Mouse (Mus musculus) forebrain, embryonic 15.5 days (tissue): ENCODE results near the gene Vtn. TPM values are rescaled to one million over a fixed set of nuclear protein-coding genes. Genes with fewer than 3 reads are reported as not detected.
A peak's percentile ranks its signal among the peaks of the same experiment; 100 is the strongest.

ENCODE experiments used
- ATAC-seq: fragments of 200-750 bp; cut with Nextera tagmentation; replicated peaks from 2 replicates; pipeline ENCODE4 v1.8.0; 2017; ENCODE audit warnings: mild to moderate bottlenecking, moderate TSS enrichment, moderate library complexity
- H3K27ac ChIP-seq: fragments of 300-500 bp; sonication (generic); replicated peaks from 2 replicates; pipeline ENCODE4 v1.5.1; 2015; ENCODE audit warnings: mild to moderate bottlenecking, inconsistent platforms
- H3K27me3 ChIP-seq: fragments of 300-500 bp; sonication (generic); 2 replicates; pipeline ENCODE4 v1.6.1; 2015; ENCODE audit warnings: inconsistent platforms
- H3K36me3 ChIP-seq: fragments of 300-500 bp; sonication (generic); 2 replicates; pipeline ENCODE4 v1.6.1; 2015; ENCODE audit warnings: mild to moderate bottlenecking, inconsistent platforms
- H3K4me1 ChIP-seq: fragments of 300-500 bp; sonication (generic); 2 replicates; pipeline ENCODE4 v1.6.1; 2015; ENCODE audit warnings: inconsistent platforms
- H3K4me2 ChIP-seq: fragments of 300-500 bp; sonication (generic); replicated peaks from 2 replicates; pipeline ENCODE4 v1.6.1; 2015; ENCODE audit warnings: mild to moderate bottlenecking, inconsistent platforms
- H3K4me3 ChIP-seq: fragments of 300-500 bp; sonication (generic); 2 replicates; pipeline ENCODE4 v1.5.1; 2015; ENCODE audit warnings: mild to moderate bottlenecking, inconsistent platforms
- H3K9ac ChIP-seq: fragments of 300-500 bp; sonication (generic); replicated peaks from 2 replicates; pipeline ENCODE4 v1.6.1; 2015; ENCODE audit warnings: mild to moderate bottlenecking, inconsistent platforms
- H3K9me3 ChIP-seq: fragments of 300-500 bp; sonication (generic); 2 replicates; pipeline ENCODE4 v1.6.1; 2016; ENCODE audit warnings: inconsistent platforms
- WGBS: fragments of 180-500 bp; shearing (Covaris S2); methylation state at CpG from one replicate; pipeline ENCODE4 v1.1.7; 2015; ENCODE audit warnings: mixed read lengths; 5-methylcytosine and 5-hydroxymethylcytosine counted together
- polyA plus RNA-seq: library from polyadenylated mRNA; unstranded; fragments of >200 nt; fragmentation: Nextera tagmentation; extraction: Ambion mirVana; gene quantifications from 2 replicates; pipeline ENCODE4 v1.2.1, GENCODE M21; 2015

Vtn gene
- polyA plus RNA-seq, 1 experiment from 2014 or later: 69.0 TPM

- H3K27me3 ChIP-seq: no peaks in the 10 kb centered on the region
- no peaks in the 10 kb centered on the region for H3K9me3 ChIP-seq
- no peak overlapping the region for H3K27ac ChIP-seq
- H3K9ac ChIP-seq: no peak overlapping the region
- peaks cover 14% of the 10 kb centered on the region for H3K4me1 ChIP-seq
- no peak overlapping the region for H3K4me3 ChIP-seq
- ATAC-seq: no peak
- no peak overlapping the region for H3K4me2 ChIP-seq
- H3K36me3 ChIP-seq: peaks cover 34% of the 10 kb centered on the region
- 92% methylated on average over 7 of the region's 7 CpGs for WGBS
These were observed 45.7 kb downstream of the Vtn start for GRCm38 (mm10) chr11:78544449-78545111.

DNA sequence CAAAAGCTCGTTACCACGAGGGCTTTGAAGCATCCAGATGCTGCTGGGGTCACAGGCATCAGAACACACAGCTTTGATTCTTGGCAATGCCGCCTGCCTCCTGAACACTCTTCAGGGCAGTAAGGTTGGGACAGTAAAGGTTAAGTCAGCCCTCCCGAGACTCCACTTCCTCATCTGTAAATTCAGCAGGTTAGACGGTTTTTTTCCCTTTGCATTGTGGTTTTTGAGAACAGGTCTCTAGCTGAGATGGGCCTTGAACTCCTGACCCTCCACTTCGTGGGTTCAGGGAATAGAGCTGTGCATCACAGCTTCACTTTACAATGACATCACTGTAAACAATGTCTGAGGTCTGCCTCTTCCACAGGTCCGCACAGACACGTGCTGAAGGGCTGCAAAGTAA lies 46.3 kb downstream of the Vtn start:
- Histone ChIP-seq H3K36me3 (peaks cover 28% of the 10 kb centered on the region), H3K4me3 (no peak overlapping the region), H3K4me1 (peaks cover 20% of the 10 kb centered on the region), H3K9ac (no peak overlapping the region), H3K27me3 (no peaks in the 10 kb centered on the region), H3K9me3 (no peaks in the 10 kb centered on the region), H3K4me2 (no peak overlapping the region), H3K27ac (no peak overlapping the region)
- ATAC-seq: no peak
- WGBS: 61% methylated on average over 8 of the region's 8 CpGs

GRCm38 (mm10) chr11:78547718-78548460 lies 49.0 kb downstream of the Vtn start:
- H3K27me3 ChIP-seq: no peaks in the 10 kb centered on the region
- H3K36me3 ChIP-seq: peaks cover 12% of the 10 kb centered on the region
- H3K4me3 ChIP-seq: no peak overlapping the region
- no peaks in the 10 kb centered on the region for H3K9me3 ChIP-seq
- no peak overlapping the region for H3K9ac ChIP-seq
- no peak for ATAC-seq
- H3K27ac ChIP-seq: no peak overlapping the region
- H3K4me2 ChIP-seq: no peak overlapping the region
- 89% methylated on average over 2 of the region's 2 CpGs for WGBS
- peaks cover 24% of the 10 kb centered on the region for H3K4me1 ChIP-seq

DNA sequence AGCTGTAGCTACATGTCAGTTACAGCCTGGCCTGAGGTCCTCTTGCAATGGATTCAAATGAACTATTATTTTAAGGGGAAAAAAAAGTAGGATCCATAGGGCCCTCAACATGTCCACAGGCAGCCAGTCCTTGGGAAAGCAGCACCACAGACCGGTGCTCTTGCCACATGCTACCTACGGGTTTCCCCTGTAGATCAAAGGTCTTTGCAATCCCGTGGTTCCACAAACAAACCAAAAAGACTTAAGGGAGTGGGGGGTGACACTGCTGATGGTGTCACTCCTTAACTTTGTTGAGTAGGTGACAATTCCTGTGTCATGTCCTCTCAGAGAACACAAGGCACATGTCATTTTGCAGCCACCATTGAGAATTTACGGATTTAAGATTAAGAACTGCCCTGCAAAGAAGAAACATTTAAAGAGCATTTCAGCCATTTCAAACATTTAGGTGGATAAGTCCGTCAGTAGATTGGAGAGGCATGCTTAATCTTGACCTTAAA lies 50.6 kb downstream of the Vtn start:
- no peak overlapping the region for H3K27ac ChIP-seq
- peaks cover 24% of the 10 kb centered on the region for H3K4me1 ChIP-seq
- H3K9ac ChIP-seq: peak overlapping the region; percentile 59
- no peak for ATAC-seq
- 10% methylated on average over 5 of the region's 5 CpGs for WGBS
- no peaks in the 10 kb centered on the region for H3K27me3 ChIP-seq
- peaks cover 5% of the 10 kb centered on the region; the same call in 1 of the 2 replicates for H3K9me3 ChIP-seq
- peak overlapping the region; percentile 75 for H3K4me2 ChIP-seq
- H3K36me3 ChIP-seq: no peaks in the 10 kb centered on the region
- H3K4me3 ChIP-seq: peak overlapping the region; percentile 64

DNA sequence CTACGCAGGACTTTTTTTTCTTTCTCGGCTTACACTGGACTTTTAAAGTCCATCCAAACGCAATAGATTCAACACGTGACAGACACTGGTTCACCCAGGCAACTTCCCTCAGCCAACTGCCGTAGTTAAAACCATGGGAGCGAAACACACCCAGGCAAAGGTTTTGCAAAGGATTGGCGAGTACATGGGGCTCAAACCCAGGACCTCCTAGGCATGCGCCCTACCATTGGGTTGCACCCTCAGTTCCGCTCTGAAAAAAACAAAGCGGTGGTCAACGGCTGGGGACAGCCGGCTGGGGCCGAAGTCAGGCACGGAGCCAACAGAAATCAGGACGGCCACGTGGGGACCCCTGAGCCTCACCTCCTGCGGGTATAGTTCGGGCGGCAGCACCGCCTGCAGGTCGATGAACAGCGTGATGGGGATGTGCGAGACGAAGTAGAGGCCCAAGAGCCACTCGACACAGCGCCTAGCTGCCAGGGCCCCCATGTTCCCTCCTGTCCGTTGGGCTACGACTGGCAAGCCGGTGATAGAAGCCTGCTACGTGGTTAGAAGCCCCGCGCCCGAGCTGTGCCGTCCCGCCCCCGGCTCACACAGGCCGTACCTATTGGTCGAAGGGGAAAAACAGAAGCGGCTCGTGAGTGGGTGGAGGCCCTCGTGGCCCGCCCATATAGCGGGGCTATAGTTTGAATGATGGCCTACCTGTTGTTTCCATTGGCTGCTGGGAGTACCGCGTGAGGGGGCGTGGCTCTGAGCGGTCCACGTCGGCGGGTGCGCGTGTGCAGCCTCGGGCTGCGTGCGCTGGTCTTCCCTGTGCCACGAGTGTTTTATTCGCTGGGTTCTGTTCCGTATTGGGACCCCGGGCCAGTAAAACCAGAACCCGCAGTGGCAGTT lies 51.5 kb downstream of the Vtn start, which contains the start of gene Tmem97:
Gene Tmem97, minus strand, starts transcription at position 610 of the 891 bp plus-strand sequence.
- WGBS: under 1% methylated on average over 60 of the region's 60 CpGs
- H3K4me3 ChIP-seq: peak within 1 kb of the TSS; percentile 64
- H3K36me3 ChIP-seq: no peaks in the 10 kb centered on the region
- peak within 1 kb of the TSS; percentile 59 for H3K9ac ChIP-seq
- ATAC-seq: peak; percentile 100
- no peaks in the 10 kb centered on the region for H3K27me3 ChIP-seq
- H3K4me1 ChIP-seq: peaks cover 24% of the 10 kb centered on the region
- H3K27ac ChIP-seq: peak within 1 kb of the TSS; percentile 81
- peaks cover 5% of the 10 kb centered on the region; the same call in 1 of the 2 replicates for H3K9me3 ChIP-seq
- H3K4me2 ChIP-seq: peak within 1 kb of the TSS; percentile 75

DNA sequence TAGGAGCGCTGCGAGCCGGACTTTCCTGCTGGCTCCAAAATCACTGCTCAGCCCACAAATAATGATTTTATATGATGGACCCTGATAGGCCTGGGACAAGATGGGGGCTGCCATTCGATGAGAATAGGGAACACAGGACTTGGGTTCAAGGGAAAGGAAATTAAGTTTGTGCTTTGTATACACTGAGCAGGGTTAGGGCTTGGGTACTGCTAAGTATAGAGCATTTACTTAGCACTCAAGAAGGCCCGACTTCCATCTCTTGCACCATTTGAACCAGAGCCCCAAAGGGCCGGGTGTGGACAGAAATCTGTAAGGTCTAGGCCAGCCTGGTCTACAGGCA lies 52.1 kb downstream of the Vtn start:
- 34% methylated on average over 6 of the region's 6 CpGs for WGBS
- Histone ChIP-seq H3K4me2 (peak overlapping the region; percentile 75), H3K9ac (peak overlapping the region; percentile 42), H3K4me1 (peaks cover 24% of the 10 kb centered on the region), H3K9me3 (peaks cover 5% of the 10 kb centered on the region; the same call in 1 of the 2 replicates), H3K27me3 (no peaks in the 10 kb centered on the region), H3K36me3 (no peaks in the 10 kb centered on the region), H3K27ac (peak overlapping the region; percentile 81), H3K4me3 (peak overlapping the region; percentile 64)
- peak; percentile 63 for ATAC-seq

Other genes with a start within 250 kb of the Vtn start
- 58.5 and 60.5 TPM in 2 replicates for gene 2610507B11Rik, start 237.3 kb upstream of the Vtn start, polyA plus RNA-seq
- gene BC030499, start 208.2 kb upstream of the Vtn start, polyA plus RNA-seq: 0.17 and 0.27 TPM in 2 replicates
- gene Spag5, start 197.6 kb upstream of the Vtn start, polyA plus RNA-seq: 23.2 and 26.1 TPM in 2 replicates
- 167 and 176 TPM in 2 replicates for gene Aldoc, start 176.1 kb upstream of the Vtn start, polyA plus RNA-seq
- gene Pigs, start 170.7 kb upstream of the Vtn start, polyA plus RNA-seq: 56.7 and 59.8 TPM in 2 replicates
- 78.9 and 82.4 TPM in 2 replicates for gene Unc119, start 155.6 kb upstream of the Vtn start, polyA plus RNA-seq
- not detected in 2 replicates for gene Foxn1, start 112.5 kb upstream of the Vtn start, polyA plus RNA-seq
- not detected in 2 replicates for gene Slc13a2, start 76.9 kb upstream of the Vtn start, polyA plus RNA-seq
- 20.2 and 21.7 TPM in 2 replicates for gene Slc46a1, start 33.4 kb upstream of the Vtn start, polyA plus RNA-seq
- 48.3 and 54.8 TPM in 2 replicates for gene Sarm1, start 1.3 kb upstream of the Vtn start, polyA plus RNA-seq
- 0.41 TPM in 1 of 2 replicates, not detected in the other for gene Sebox, start 4.4 kb downstream of the Vtn start, polyA plus RNA-seq
- 86.1 and 86.7 TPM in 2 replicates for gene Tmem199, start 13.1 kb downstream of the Vtn start, polyA plus RNA-seq
- gene Poldip2, start 13.1 kb downstream of the Vtn start, polyA plus RNA-seq: 205 and 217 TPM in 2 replicates
- 66.8 and 67.1 TPM in 2 replicates for gene Tnfaip1, start 37.2 kb downstream of the Vtn start, polyA plus RNA-seq
- 112 and 113 TPM in 2 replicates for gene Ift20, start 37.3 kb downstream of the Vtn start, polyA plus RNA-seq
- 30.4 and 35.2 TPM in 2 replicates for gene Tmem97, start 51.7 kb downstream of the Vtn start, polyA plus RNA-seq
- 31.8 and 31.9 TPM in 2 replicates for gene Nlk, start 198.3 kb downstream of the Vtn start, polyA plus RNA-seq